14 mouse cellular contexts compared by ENCODE assay signal in genomic region chr15:93530703-93531032, GRCm38 (mm10).
DNase-seq lines count a peak whose midpoint lies in the region; ATAC-seq and TF ChIP-seq lines count a peak whose summit lies in the region.
"Had no signal": no experiment of that assay in that cellular context is flagged by ENCODE, and none has a peak within 500 bp of the region (broad histone marks: within the 10 kb centered on the region; RNA-seq: fewer than 3 reads in every experiment).

No protein-coding gene starts in this region.

- no peak overlapping the region for H3K9ac ChIP-seq in heart, embryonic 16.5 days (ENCODE audit: low read length)
- no peak overlapping the region for H3K9ac ChIP-seq in liver, adult 2 months (ENCODE audit: low read depth, low read length)
- no peak overlapping the region for H3K9ac ChIP-seq in liver, postnatal 0 days (replicated peaks)
- H3K9ac ChIP-seq in stomach, embryonic 15.5 days, result no peak overlapping the region
- H3K9ac ChIP-seq: embryonic facial prominence, embryonic 15.5 days; forebrain, embryonic 12.5 days; midbrain, embryonic 13.5 days; neural tube, embryonic 13.5 days had no signal

- H3K36me3 ChIP-seq in heart, embryonic 16.5 days (ENCODE audit: control insufficient read depth, insufficient read depth), result no peaks in the 10 kb centered on the region
- H3K36me3 ChIP-seq in liver, adult 2 months (ENCODE audit: control insufficient read depth, insufficient read depth, low read length), result no peaks in the 10 kb centered on the region
- H3K36me3 ChIP-seq in liver, postnatal 0 days (replicated peaks; ENCODE audit: insufficient read depth, low read length), result no peaks in the 10 kb centered on the region
- H3K36me3 ChIP-seq in stomach, embryonic 15.5 days, result no peaks in the 10 kb centered on the region
- H3K36me3 ChIP-seq: embryonic facial prominence, embryonic 15.5 days; forebrain, embryonic 12.5 days; midbrain, embryonic 13.5 days; neural tube, embryonic 13.5 days had no signal

- no peak for TF ChIP-seq EP300 in liver, postnatal 0 days (IDR thresholded peaks at IDR 0.05; ENCODE audit: low read depth)

- no peak overlapping the region for H3K4me3 ChIP-seq in heart, embryonic 16.5 days (ENCODE audit: low read length)
- H3K4me3 ChIP-seq in liver, adult 2 months (ENCODE audit: insufficient read depth, low read depth, low read length), result no peak overlapping the region
- no peak overlapping the region for H3K4me3 ChIP-seq in liver, postnatal 0 days (ENCODE audit: low read depth, low read length)
- H3K4me3 ChIP-seq in brown adipose tissue, adult 24 weeks (ENCODE audit: insufficient read depth, low read depth, low read length), result no peak overlapping the region
- no peak overlapping the region for H3K4me3 ChIP-seq in stomach, embryonic 15.5 days (replicated peaks)
- H3K4me3 ChIP-seq: embryonic facial prominence, embryonic 15.5 days; forebrain, embryonic 12.5 days; midbrain, embryonic 13.5 days; neural tube, embryonic 13.5 days had no signal

- 0 out of 2 replicates have a peak, but pooled peaks have one; percentile 2 for ATAC-seq in heart, embryonic 16.5 days (replicated peaks; ENCODE audit: extremely low read depth, insufficient read depth, low FRiP score)
- ATAC-seq in liver, postnatal 0 days, result no peak
- ATAC-seq in stomach, embryonic 15.5 days (ENCODE audit: insufficient read depth, low FRiP score, low read depth), result no peak
- ATAC-seq: midbrain, embryonic 13.5 days had no signal

- no peak for TF ChIP-seq CTCF in liver, adult 2 months (IDR thresholded peaks at IDR 0.05; ENCODE audit: low read depth, low read length)
- TF ChIP-seq CTCF in liver, postnatal 0 days (IDR thresholded peaks at IDR 0.05; ENCODE audit: low read depth), result no peak

- TF ChIP-seq POLR2A in liver, adult 2 months (IDR thresholded peaks at IDR 0.05; ENCODE audit: extremely low read depth, insufficient read depth, low read length), result no peak

- H3K27ac ChIP-seq in heart, embryonic 16.5 days (ENCODE audit: low read length), result peak overlapping the region; percentile 34
- peak overlapping the region; percentile 51; the same call in 1 of the 2 replicates for H3K27ac ChIP-seq in liver, adult 2 months (replicated peaks; ENCODE audit: insufficient read depth, low read depth, low read length)
- H3K27ac ChIP-seq in liver, postnatal 0 days (ENCODE audit: low read depth), result no peak overlapping the region
- H3K27ac ChIP-seq in brown adipose tissue, adult 24 weeks (replicated peaks; ENCODE audit: low read depth, low read length), result peak overlapping the region; percentile 3; the same call in 1 of the 2 replicates
- H3K27ac ChIP-seq in stomach, embryonic 15.5 days, result peak overlapping the region; percentile 54; the same call in 1 of the 2 replicates
- H3K27ac ChIP-seq: embryonic facial prominence, embryonic 15.5 days; forebrain, embryonic 12.5 days; midbrain, embryonic 13.5 days; neural tube, embryonic 13.5 days had no signal

- WGBS in heart, embryonic 16.5 days, result 47% methylated on average over 3 of the region's 3 CpGs
- 70% methylated on average over 3 of the region's 3 CpGs for WGBS in liver, adult 2 months
- 63% methylated on average over 3 of the region's 3 CpGs for WGBS in liver, postnatal 0 days (ENCODE audit: insufficient replicate concordance)
- 62% methylated on average over 3 of the region's 3 CpGs for WGBS in stomach, embryonic 15.5 days

- no peaks in the 10 kb centered on the region for H3K27me3 ChIP-seq in heart, embryonic 16.5 days (ENCODE audit: control insufficient read depth, insufficient read depth, low read length)
- no peaks in the 10 kb centered on the region for H3K27me3 ChIP-seq in liver, adult 2 months (ENCODE audit: control insufficient read depth, insufficient read depth, low read length)
- H3K27me3 ChIP-seq in liver, postnatal 0 days (ENCODE audit: insufficient read depth, low read length), result no peaks in the 10 kb centered on the region
- H3K27me3 ChIP-seq in stomach, embryonic 15.5 days (replicated peaks), result no peaks in the 10 kb centered on the region
- H3K27me3 ChIP-seq: embryonic facial prominence, embryonic 15.5 days; forebrain, embryonic 12.5 days; midbrain, embryonic 13.5 days; neural tube, embryonic 13.5 days had no signal

- no peaks in the 10 kb centered on the region for H3K9me3 ChIP-seq in heart, embryonic 16.5 days (replicated peaks; ENCODE audit: control insufficient read depth, low read length)
- H3K9me3 ChIP-seq in liver, postnatal 0 days (ENCODE audit: low read length), result no peaks in the 10 kb centered on the region
- no peaks in the 10 kb centered on the region for H3K9me3 ChIP-seq in stomach, embryonic 15.5 days
- H3K9me3 ChIP-seq: embryonic facial prominence, embryonic 15.5 days; forebrain, embryonic 12.5 days; midbrain, embryonic 13.5 days; neural tube, embryonic 13.5 days had no signal

- H3K4me1 ChIP-seq in heart, embryonic 16.5 days (ENCODE audit: control insufficient read depth, insufficient read depth, low read length), result peaks cover 48% of the 10 kb centered on the region
- 0 out of 2 replicates have a peak, but pooled peaks cover 2% of the 10 kb centered on the region for H3K4me1 ChIP-seq in liver, adult 2 months (ENCODE audit: control insufficient read depth, insufficient read depth, low read length)
- peaks cover 4% of the 10 kb centered on the region; the same call in 1 of the 2 replicates for H3K4me1 ChIP-seq in liver, postnatal 0 days (ENCODE audit: insufficient read depth)
- peaks cover 11% of the 10 kb centered on the region for H3K4me1 ChIP-seq in brown adipose tissue, adult 24 weeks (ENCODE audit: control insufficient read depth, insufficient read depth, insufficient read length, low read length)
- peaks cover 9% of the 10 kb centered on the region for H3K4me1 ChIP-seq in stomach, embryonic 15.5 days
- H3K4me1 ChIP-seq: forebrain, embryonic 12.5 days; midbrain, embryonic 13.5 days had no signal

- no peak overlapping the region for H3K4me2 ChIP-seq in heart, embryonic 16.5 days (ENCODE audit: low read depth, low read length)
- no peak overlapping the region for H3K4me2 ChIP-seq in liver, postnatal 0 days (ENCODE audit: low read depth, low read length)
- H3K4me2 ChIP-seq in stomach, embryonic 15.5 days, result peak overlapping the region; percentile 19; the same call in 1 of the 2 replicates
- H3K4me2 ChIP-seq: embryonic facial prominence, embryonic 15.5 days; forebrain, embryonic 12.5 days; liver, embryonic 11.5 days; midbrain, embryonic 13.5 days; neural tube, embryonic 13.5 days had no signal

- peaks cover 8% of the 10 kb centered on the region; the same call in 1 of the 2 replicates for H3K79me2 ChIP-seq in liver, adult 2 months (ENCODE audit: control insufficient read depth, insufficient read depth, low read length)

- no peak for DNase-seq in heart, adult 11 months
- DNase-seq in liver, adult 2 months (ENCODE audit: extremely low read depth, low read depth, low spot score), result no peak
- DNase-seq in liver, postnatal 0 days, result no peak
- DNase-seq in adrenal gland, postnatal 4 days (ENCODE audit: low spot score in 2 of 2), result no peak
- DNase-seq: cerebellum, adult 2 months; kidney, adult 11 months had no signal
